Mouse (Mus musculus) spleen, adult 12 weeks (tissue): ENCODE results near the gene Wbp1l.

Experiments
- DNase-seq: peaks from one replicate; pipeline ENCODE4 v3.0.0; 2022; ENCODE audit warnings: low spot score

Gene Wbp1l

DNA sequence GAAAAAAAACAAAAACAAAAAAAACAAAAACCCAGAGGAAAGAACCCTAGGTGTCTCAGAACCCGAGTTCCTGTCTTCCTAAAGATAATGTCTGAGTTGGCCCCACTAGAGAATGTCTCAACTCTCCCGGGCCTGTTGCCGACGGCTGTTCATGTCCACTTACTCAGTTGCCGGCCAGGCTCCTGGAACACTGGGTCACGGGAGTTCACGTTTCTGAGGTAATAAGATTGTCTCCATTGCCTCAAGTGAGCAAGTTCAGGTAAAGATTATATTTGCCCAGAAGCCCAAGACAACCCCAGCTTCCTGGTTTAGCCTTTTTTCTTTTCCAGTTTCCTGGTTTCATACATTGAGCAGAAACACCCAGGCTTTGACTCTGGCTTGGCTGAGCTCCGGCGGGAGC is 60.0 kb downstream of the Wbp1l start:
- no peak for DNase-seq

DNA sequence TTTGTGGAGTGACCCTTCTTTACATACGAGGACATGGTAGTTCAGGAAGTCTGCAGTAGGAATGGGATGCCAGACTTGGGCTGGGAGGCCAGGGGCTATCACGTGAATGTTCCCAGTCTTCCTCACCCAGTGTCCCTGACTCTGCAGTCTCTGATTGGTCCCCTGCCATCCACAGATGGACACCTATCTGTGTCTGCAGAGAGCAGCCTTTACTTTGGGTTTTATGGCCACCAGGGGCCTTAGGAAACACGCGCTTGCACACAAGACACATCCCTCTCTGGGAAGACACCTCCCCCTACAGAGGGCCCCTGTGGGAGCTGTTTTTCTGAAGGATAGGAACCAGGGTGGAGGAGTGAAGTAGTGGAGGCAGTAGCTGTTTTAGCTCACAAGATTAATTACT is 62.6 kb downstream of the Wbp1l start:
- no peak for DNase-seq

DNA sequence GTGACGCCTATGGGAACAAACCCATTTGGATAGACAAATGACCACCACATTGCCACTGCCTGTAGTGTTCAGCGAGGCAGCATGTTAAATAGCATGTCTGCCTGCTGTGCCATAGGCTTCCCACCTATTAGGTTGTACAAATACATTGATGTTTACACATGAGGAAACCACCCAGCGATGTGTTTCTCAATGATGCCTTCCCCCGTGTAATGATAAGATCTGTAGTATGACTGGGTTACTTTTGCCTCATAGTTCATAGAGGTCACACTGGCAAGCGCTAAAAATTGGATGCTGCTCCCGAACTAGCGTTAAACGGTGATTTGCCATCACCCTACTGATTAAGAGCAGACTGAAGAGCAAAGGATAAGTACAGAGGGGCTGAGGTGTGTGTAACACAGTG is 63.3 kb downstream of the Wbp1l start:
- no peak for DNase-seq

DNA sequence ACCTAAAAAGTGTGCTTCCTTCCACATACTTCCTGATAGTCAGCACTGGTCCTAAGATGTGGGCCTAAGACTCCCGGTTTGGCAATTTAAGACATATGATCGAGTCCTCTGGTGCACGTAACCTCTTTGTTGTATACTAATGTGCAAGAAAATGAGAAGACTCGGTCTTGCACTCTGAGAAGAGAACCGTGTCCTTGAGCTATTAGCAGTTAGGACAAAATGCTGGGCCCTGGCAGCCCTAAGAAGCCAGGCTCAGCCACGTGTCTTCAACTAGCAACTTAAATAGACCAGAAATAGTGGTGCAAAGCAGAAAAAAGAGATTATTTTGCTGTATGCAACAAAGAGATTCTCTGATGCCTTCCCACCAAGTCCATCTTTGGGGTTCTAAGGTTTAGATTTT is 63.9 kb downstream of the Wbp1l start:
- no peak for DNase-seq

DNA sequence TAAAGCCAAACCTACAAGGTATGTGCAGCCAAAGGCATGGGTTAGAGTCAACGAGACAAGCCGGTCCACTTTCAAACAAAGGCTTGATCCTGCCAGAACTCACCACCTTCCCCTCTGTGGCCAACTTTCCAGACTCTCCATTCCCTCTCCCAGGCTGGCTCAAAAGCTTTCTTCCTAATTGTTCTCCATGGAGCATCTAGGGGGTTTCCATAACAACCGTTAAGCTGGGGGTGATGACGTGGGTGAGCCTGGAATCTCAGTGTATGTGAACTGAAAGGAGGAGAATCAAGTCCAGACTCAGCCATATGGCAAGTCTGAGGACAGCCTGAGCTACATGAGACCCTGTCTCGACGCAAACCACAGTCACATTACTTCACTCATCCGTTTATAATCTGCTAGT is 66.6 kb downstream of the Wbp1l start:
- DNase-seq = no peak

DNA sequence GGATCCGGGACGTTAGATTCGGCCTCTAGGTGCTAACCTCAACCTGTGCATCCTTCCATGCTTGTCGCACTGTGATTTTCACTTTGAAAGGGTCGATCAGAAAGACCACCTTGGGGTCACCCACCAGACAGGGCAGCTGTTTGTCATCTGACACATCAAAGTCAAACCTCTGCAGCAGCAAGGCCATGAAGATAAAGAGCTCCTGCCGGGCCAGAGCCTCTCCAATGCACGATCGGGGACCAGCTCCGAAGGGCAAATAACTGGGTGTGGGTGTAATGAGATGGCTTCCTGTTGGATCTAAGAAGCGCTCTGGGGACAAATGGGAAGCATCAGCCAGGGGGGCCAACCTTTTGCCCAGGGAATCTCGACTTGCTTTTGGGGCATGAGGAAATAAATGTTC is 68.4 kb downstream of the Wbp1l start:
- DNase-seq = no peak

DNA sequence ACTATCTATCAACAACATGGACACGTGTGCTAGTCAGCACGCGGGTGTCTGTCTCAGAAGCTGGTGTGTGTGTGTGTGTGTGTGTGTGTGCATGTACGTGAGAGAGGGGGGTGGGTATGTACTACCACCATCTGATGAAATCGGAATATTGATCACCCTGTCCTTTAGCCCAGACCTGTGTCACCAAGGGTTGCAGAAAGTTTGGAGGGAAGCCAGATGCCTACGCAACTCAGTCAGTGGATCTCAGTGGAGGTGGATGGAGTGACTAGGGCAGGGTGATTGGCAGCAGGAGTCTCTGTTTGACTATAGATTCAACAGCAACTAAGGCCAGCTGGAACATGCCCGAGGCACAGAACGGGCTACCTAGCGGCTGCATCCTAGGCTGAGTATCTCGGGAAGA is 69.4 kb downstream of the Wbp1l start:
- no peak for DNase-seq

DNA sequence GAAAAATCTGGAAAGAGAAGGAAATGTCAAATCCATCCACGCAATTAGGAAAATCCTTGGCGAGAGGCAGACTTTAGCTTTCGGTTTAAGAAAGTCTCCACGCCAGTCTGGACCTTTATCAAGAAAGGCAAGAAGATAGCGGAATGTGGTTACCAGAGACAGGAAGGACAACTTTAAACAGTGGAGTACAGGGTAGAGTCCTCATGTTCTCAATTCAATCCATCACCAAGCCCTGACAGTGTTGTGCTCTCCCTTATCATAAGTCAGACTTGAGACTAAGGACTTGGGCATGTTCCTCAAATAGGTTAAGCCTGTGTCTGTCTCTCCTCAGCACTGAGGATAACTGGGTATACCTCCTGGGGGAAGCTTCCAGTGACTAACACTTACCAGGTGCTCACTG is 70.9 kb downstream of the Wbp1l start:
- no peak for DNase-seq

DNA sequence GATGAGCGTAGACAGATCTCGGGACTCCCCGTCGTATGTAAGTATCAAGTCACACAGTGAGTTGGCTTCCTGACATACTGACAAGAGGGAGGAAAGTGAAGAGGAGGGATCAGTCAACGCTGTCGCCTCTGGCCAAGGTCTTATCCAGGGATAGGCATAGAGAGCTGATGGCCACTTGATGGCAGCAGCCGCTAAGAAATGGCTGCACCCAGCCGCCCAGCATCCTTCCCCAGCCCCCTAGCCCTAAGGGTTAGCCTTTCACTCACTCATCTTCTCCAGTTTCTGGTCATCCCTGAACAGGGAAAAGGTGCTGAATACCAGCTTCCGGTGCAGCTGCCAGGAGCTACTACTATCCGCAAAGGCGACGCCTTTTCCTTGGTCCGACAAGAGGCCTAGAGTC is 71.8 kb downstream of the Wbp1l start:
- peak; percentile 24 for DNase-seq

DNA sequence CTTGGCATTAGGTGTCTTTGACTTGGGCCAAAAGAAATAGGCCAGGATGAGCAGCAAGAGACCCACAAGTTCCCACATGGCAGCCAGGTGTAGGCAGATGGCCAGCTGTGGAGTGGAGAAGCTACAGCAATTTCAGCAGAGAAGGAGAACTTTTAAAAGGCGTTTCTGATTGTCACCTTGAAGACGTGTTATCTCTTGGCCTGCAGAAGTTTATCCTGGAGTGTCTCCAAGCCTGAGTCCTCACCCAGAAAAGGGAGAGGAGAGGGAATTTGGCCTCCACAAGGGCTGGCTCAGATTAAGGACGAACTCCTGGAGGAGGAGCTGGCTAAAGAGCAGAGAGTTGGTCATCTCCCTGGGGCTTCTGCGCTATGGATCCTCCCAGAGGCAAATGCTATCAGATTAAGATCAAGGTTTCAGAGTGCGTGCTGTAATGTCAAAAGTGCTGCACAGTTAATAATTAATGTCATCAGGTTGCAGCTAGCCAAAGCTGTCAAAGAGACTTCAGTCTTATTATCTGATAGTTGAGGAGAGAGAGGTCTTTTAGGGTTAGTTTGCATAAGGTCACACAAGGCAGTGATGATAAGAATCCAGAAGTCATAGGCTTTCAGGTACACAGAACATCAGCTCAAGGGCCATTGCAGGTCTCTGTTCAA is 74.0 kb downstream of the Wbp1l start, which contains the start of gene Cyp17a1:
Gene Cyp17a1 (minus strand): TSS at position 407 of the 653 bp plus-strand sequence.
- DNase-seq = no peak

DNA sequence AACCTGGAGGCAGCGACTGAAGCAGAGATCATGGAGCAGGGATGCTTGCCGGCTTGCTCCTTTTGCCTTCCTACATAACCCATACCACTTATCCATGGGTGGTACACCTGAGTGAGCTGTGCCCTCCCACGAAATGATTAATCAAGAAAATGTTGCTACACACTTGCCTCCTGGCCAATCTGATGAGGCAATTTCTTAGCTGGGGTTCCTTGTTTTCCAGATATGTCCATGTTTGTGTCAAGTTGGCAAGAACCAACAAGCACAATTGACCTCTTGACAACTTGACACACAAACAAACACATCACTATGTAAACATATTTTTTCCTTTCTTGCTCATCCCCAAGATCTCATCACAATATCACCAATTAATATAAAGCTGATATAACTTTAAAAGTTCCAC is 76.8 kb downstream of the Wbp1l start:
- DNase-seq = no peak

DNA sequence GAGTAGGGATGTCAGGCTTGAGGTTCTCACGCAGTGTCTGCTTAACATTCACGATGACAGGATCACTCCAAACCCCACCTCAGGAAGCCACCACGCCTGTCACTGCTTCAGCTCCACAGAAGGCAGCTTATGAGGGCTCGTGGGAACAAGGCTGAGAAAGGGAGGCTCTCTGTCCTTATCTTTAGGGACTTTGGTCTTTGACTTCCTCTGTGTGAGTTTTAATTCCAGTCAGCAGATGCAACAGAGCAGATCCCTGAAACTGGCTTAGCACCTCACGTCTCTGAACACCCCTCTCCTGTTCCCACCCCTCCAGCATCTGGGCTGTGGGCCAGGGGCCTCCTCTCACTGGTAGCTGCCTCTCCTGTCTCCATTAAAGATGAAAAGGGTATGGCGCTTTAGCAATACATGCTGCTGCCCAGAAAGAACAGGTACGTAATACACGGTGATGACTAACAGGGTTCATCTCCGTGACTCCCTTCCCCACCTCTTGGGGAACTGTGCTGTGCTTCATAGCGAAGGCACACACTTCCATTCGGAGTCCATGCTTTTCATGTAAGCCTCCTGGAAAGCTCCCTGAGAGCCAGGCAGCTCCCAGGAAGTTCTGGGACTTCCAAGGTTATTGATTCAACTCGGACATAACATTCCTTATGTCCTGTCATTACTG is 81.0 kb downstream of the Wbp1l start:
- no peak for DNase-seq

DNA sequence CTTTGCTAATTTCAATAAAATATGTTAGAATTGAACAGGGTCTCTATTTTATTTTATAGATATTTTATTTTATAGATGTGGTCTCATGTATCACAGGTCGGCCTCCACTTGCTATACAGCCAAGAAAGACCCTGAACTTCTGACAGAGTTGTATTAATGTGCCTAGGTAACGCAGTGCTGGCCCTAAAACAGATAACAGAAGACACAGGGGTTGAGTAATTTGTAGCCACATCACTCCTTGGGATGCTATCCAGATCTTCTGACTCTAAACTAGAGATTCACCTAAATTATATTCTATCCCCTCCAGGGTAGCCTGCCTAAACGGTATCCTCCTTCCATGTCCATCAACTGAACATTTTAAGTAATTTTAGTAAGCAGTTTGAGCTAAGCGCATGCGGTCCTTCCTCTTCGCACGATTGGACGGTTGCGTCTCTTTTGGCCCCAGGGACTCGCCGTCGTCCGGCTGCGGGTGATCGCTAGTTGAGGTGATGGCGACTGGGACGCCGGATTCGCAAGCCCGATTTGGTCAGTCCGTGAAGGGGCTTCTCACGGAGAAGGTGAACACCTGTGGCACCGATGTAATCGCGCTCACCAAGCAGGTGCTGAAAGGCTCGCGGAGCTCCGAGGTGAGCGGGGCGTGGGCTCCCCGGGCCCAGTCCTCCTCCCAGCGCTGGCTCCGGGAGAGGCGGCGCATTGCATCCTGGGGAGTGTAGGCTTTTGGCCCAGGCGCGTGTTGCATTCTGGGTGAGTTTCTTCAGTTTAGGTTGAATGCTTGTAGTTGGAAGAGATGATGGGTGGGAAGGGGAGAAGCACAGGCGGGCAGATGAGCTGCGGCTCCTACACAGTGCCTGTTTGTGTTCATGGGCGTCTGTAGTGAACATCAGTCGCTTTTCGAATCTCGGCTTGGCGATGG is 90.8 kb downstream of the Wbp1l start, which contains the start of gene Borcs7:
Gene Borcs7 (plus strand): TSS at position 447 of the 913 bp plus-strand sequence.
- peak; percentile 73 for DNase-seq

DNA sequence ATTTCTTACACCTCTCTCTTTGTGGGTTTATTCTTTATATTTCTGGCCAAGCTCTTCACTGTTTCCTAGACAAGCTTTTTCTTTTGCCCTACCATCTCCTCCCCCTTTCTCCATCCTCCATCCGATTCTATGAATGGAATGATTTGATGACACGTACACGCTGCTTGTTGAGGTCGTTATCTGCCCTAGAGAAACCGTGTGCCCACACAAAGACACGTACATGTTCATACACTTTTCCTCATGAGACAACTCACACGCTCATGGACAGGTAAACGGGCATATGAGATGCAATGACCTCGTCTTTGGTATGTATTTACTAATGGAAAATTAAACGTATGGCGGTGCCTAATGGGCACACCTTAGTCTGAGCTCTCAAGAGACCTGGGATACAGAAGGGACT is 91.5 kb downstream of the Wbp1l start:
- DNase-seq = no peak

DNA sequence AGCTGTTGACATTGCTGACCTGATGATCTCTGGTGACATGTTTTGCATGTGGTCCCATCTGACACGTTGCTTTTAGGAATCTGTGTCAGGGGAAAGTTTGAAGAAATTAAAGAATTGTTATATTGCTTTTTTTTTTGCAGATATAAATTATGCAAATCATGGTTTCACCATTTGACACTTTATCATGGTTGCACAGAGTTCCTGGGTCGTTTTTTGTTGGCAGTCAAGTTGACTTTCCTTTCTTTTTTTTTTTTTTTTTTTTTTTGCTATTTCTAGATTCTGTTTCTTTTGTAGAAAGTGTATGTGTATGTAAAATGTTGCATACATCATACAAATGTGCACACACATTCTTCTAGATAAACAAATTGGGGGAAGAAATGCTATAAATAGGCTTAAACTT is 92.2 kb downstream of the Wbp1l start:
- DNase-seq = no peak

DNA sequence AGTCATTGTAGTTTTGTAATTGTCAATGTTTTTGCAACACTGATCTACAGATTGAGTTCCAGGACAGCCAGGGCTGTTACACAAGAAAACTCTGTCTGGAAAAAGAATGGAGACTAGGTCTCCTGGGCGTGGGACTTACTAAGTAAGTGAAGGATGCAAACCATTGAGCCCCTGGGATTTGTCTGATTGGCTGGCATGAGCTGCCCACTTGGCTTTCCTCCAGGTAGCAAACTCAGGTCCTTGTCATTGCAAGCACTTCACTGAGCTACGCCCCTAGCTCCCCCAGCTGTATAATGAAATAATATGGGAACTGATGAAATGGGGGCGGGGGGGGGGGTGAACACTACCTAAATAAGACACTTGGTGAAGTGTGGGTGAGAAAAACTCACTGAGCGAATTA is 94.3 kb downstream of the Wbp1l start:
- no peak for DNase-seq

DNA sequence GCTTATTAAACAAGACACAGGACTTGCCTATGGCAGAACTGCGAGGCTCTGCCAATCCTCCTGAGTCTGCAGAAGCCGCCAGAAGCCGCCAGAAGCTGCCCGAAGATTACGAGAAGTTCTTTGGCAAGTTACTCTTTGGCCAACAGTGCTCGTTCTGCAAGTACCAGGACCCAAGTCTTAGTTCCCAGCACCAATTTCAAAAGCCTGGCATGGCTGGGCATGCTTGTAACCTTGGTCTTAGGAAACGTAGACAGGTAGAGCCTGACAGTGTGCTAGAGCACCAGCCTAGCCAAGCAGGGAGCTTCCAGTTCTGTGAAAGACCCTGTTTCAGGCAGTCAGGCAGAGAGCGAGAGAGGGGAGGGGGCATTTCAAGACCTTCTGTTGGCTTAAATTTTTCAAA is 97.6 kb downstream of the Wbp1l start:
- no peak for DNase-seq

DNA sequence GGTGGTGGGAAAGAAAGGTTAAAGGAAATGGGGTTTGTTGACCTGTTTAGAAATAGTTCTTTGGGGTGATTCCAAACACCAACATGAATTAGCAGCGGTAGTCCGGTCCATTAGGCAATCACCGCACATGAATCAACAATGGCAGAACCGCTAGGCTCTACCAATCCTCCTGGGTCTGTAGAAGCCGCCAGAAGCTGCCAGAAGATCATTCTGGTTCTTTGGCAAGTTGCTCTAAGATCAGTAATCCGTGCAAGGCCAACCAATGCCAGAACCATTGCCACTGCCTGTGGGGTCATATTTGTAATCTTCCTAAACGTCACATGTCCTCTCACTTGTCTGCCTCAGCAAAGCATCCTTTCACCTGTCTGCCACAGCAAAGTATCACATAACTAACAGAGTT is 98.1 kb downstream of the Wbp1l start:
- no peak for DNase-seq

DNA sequence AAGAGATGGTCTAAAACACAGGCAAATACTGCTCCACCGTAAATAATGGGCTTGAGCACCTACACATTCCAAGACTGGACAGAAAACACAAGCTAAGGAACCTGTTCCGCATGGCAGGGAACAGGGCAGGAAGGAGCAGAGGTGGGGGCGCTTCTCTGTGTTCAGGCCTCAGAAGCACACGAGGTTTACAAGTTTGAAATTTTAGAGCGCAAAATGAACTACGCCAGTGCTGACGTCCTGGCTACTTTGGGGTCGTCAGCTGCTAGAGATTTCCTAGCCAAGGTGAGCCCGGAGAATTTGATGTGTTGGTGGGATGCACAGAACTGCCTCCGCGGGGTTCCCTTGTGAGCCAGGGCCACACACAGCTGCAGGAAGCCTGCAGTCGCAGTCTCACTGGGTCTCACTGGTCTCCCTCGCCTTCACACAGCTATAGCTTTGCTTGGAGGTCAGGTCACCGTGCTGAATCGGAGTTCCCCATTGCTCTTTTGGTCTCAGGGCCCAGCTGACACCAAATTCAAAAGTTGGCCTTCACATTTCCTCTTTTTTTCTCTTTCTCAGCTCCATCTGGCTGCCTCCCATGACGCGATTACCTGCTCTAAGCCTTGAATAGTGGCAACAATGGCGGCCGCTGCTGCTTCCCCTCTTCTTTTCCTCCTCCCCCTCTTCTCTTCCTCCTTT is 99.1 kb downstream of the Wbp1l start:
- peak; percentile 21 for DNase-seq

DNA sequence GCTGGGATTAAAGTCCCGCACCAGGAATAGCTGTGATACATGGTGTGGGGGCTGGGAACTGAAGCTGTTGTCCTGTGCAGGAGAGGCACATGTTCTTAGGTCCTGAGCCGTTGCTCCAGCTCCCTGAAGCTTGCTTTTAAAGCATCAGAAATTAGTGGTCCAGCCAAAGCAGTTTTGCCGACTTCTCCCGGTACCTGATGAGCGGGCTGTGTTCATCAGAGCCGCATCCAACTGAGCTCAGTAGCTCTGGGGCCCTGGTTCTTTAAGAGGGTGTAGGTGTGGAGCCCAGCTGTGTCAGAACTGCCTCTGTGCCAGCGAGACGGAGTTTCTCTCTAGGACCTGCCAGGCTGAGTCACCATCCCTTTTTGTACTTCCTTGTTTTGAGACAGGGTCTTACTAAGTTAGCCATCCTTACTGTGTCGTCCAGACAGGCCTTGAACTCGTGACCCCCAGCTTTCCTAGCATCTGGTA is 100.2 kb downstream of the Wbp1l start:
- no peak for DNase-seq

DNA sequence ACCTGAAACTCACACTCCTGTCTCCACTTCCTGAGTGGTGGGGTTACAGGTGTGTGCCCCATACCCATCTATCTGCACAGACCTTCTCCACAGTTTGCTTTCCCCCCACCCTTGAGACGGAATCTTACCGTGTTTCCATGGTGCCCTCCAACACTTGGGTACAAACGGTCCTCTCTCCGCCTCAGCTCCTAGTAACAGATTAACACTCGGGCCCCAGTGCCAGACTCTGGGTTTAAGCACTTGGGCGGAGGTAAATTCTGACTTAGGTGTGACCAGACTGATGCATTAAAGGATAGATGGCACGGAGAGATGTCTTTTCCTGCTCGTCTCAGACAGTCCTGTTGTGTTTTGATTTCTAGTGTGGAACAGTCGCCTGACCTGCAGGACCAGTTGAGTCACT is 102.3 kb downstream of the Wbp1l start:
- no peak for DNase-seq

DNA sequence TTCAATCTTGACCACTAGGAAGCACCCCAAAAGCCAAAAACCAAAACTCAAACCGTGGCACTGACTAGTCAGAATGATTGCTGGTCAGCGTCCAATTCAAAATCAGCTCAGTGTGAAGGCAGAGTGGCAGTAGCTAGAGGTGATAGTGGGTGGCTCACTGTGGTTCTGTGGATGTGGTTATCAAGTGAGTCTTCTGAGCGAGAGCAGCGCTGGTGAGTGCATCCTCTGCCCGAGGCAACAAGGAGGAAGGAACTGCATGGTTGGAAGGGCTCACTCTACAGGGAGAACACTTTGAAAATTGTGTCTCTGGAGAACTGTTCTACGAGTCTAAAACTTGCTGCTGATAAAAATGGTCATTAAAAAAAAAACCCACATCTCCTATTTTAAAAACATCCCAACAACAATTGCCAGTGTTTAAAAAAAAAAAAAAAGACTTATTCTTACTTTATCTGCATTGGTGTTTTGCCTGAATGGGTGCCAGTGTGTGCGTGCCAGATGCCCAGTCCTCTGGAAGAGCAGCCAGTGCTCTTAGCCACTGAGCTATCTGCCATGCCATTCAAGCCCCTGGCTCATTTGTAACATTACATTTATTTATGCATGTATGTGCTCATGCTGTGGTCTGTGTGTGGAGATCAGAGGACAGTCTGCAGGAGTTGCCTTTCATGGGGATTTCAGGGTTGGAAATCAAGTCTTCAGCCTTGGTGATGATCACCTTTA is 107.1 kb downstream of the Wbp1l start:
- no peak for DNase-seq
